Mouse (Mus musculus) stomach, postnatal 0 days (tissue): ENCODE measurements around the gene Il18. TPM values are rescaled to one million over a fixed set of nuclear protein-coding genes. Genes with fewer than 3 reads are reported as not detected.
A peak's percentile ranks its signal among the peaks of the same experiment; 100 is the strongest.

ENCODE experiments used
- ATAC-seq: fragments of 200-750 bp; cut with Nextera tagmentation; 2 replicates; pipeline ENCODE4 v1.8.0; 2017; ENCODE audit not compliant: low FRiP score, low TSS enrichment
- DNase-seq: peaks from one replicate; pipeline ENCODE4 v3.0.0-alpha.2; 2016; ENCODE audit warnings: low spot score
- H3K27ac ChIP-seq: fragments of 300-500 bp; sonication (generic); replicated peaks from 2 replicates; pipeline ENCODE4 v1.5.1; 2014; ENCODE audit warnings: mild to moderate bottlenecking, control low read depth
- H3K27me3 ChIP-seq: fragments of 300-500 bp; sonication (generic); 2 replicates; pipeline ENCODE4 v1.6.1; 2014; ENCODE audit warnings: low read length; ENCODE audit not compliant: control insufficient read depth, insufficient read depth
- H3K36me3 ChIP-seq: fragments of 300-500 bp; sonication (generic); 2 replicates; pipeline ENCODE4 v1.6.1; 2014; ENCODE audit warnings: low read length, mixed read lengths; ENCODE audit not compliant: control insufficient read depth, insufficient read depth
- H3K4me1 ChIP-seq: fragments of 300-500 bp; sonication (generic); replicated peaks from 2 replicates; pipeline ENCODE4 v1.6.1; 2014; ENCODE audit warnings: antibody characterized with exemption; ENCODE audit not compliant: control insufficient read depth, insufficient read depth
- H3K4me2 ChIP-seq: fragments of 300-500 bp; sonication (generic); replicated peaks from 2 replicates; pipeline ENCODE4 v1.6.1; 2014; ENCODE audit warnings: low read depth, mild to moderate bottlenecking, control low read depth, moderate library complexity
- H3K4me3 ChIP-seq: fragments of 300-500 bp; sonication (generic); 2 replicates; pipeline ENCODE4 v1.5.1; 2014; ENCODE audit warnings: low read depth, low read length, control low read depth
- H3K9ac ChIP-seq: fragments of 300-500 bp; sonication (generic); 2 replicates; pipeline ENCODE4 v1.6.1; 2014; ENCODE audit warnings: mild to moderate bottlenecking, low read length, control low read depth, mixed read lengths
- H3K9me3 ChIP-seq: fragments of 300-500 bp; sonication (generic); 2 replicates; pipeline ENCODE4 v1.6.1; 2016; ENCODE audit warnings: low read length; ENCODE audit not compliant: control insufficient read depth
- CTCF ChIP-seq: IDR thresholded peaks from 2 replicates; pipeline ENCODE4 v1.5.1; 2016; ENCODE audit warnings: antibody characterized with exemption, low read depth, mild to moderate bottlenecking, moderate library complexity
- EP300 ChIP-seq: optimal IDR thresholded peaks from 2 replicates; pipeline ENCODE3; 2016; ENCODE audit warnings: antibody characterized with exemption
- WGBS: fragments of 180-500 bp; shearing (Covaris S2); extraction: QIAGEN DNeasy Blood & Tissue Kit; methylation state at CpG from one replicate; pipeline ENCODE4 v1.1.7; 2014; 5-methylcytosine and 5-hydroxymethylcytosine counted together
- polyA plus RNA-seq: library from polyadenylated mRNA; unstranded; fragments of >200 nt; fragmentation: Nextera tagmentation; extraction: Ambion mirVana; gene quantifications from 2 replicates; pipeline ENCODE4 v1.2.1, GENCODE M21; 2015

The Il18 gene
- polyA plus RNA-seq, 1 experiment from 2014 or later = 290 TPM

- DNase-seq = no peak
- Histone ChIP-seq H3K27ac (no peak overlapping the region), H3K4me2 (no peak overlapping the region), H3K9me3 (no peaks in the 10 kb centered on the region), H3K27me3 (no peaks in the 10 kb centered on the region), H3K9ac (no peak overlapping the region), H3K4me1 (no peaks in the 10 kb centered on the region), H3K4me3 (no peak overlapping the region), H3K36me3 (0 out of 2 replicates have a peak, but pooled peaks cover 2% of the 10 kb centered on the region)
- no peak for ATAC-seq
- 61% methylated on average over 2 of the region's 2 CpGs for WGBS
- peak; percentile 51 for TF ChIP-seq CTCF
- no peak for TF ChIP-seq EP300
Measured at GRCm38 (mm10) chr9:50521562-50521961, 33.1 kb upstream of the Il18 start.

- 75% methylated on average over 5 of the region's 5 CpGs for WGBS
- ATAC-seq = no peak
- H3K9ac ChIP-seq = no peak overlapping the region
- no peaks in the 10 kb centered on the region for H3K27me3 ChIP-seq
- H3K9me3 ChIP-seq = no peaks in the 10 kb centered on the region
- H3K36me3 ChIP-seq = 0 out of 2 replicates have a peak, but pooled peaks cover 2% of the 10 kb centered on the region
- H3K4me1 ChIP-seq = no peaks in the 10 kb centered on the region
- no peak for DNase-seq
- no peak overlapping the region for H3K27ac ChIP-seq
- H3K4me3 ChIP-seq = no peak overlapping the region
- TF ChIP-seq EP300 (no peak), CTCF (no peak)
- no peak overlapping the region for H3K4me2 ChIP-seq
Measured at GRCm38 (mm10) chr9:50522574-50522973, 32.1 kb upstream of the Il18 start.

- 87% methylated on average over 5 of the region's 5 CpGs for WGBS
- ATAC-seq = no peak
- no peak for DNase-seq
- H3K36me3 ChIP-seq = 0 out of 2 replicates have a peak, but pooled peaks cover 2% of the 10 kb centered on the region
- H3K27ac ChIP-seq = no peak overlapping the region
- no peaks in the 10 kb centered on the region for H3K27me3 ChIP-seq
- H3K9me3 ChIP-seq = no peaks in the 10 kb centered on the region
- H3K9ac ChIP-seq = no peak overlapping the region
- H3K4me1 ChIP-seq = no peaks in the 10 kb centered on the region
- no peak overlapping the region for H3K4me2 ChIP-seq
- TF ChIP-seq CTCF (no peak), EP300 (no peak)
- no peak overlapping the region for H3K4me3 ChIP-seq
Measured at GRCm38 (mm10) chr9:50524936-50525335, 29.7 kb upstream of the Il18 start.

- H3K27ac ChIP-seq = no peak overlapping the region
- no peak overlapping the region for H3K4me3 ChIP-seq
- no peak for ATAC-seq
- TF ChIP-seq CTCF (no peak), EP300 (no peak)
- no peak overlapping the region for H3K4me2 ChIP-seq
- no peaks in the 10 kb centered on the region for H3K4me1 ChIP-seq
- H3K9ac ChIP-seq = no peak overlapping the region
- 77% methylated on average over 5 of the region's 5 CpGs for WGBS
- DNase-seq = no peak
- H3K9me3 ChIP-seq = no peaks in the 10 kb centered on the region
- 0 out of 2 replicates have a peak, but pooled peaks cover 2% of the 10 kb centered on the region for H3K36me3 ChIP-seq
- no peaks in the 10 kb centered on the region for H3K27me3 ChIP-seq
Measured at GRCm38 (mm10) chr9:50525585-50525984, 29.0 kb upstream of the Il18 start.

GRCm38 (mm10) chr9:50527860-50528259, 26.8 kb upstream of the Il18 start:
- Histone ChIP-seq H3K27me3 (no peaks in the 10 kb centered on the region), H3K4me3 (peak overlapping the region; percentile 73), H3K9ac (peak overlapping the region; percentile 74), H3K4me1 (no peaks in the 10 kb centered on the region), H3K27ac (no peak overlapping the region), H3K9me3 (no peaks in the 10 kb centered on the region), H3K36me3 (0 out of 2 replicates have a peak, but pooled peaks cover 2% of the 10 kb centered on the region), H3K4me2 (peak overlapping the region; percentile 49)
- DNase-seq = peak; percentile 20
- ATAC-seq = peak; percentile 2; the same call in 1 of the 2 replicates
- WGBS = 30% methylated on average over 7 of the region's 7 CpGs
- TF ChIP-seq CTCF (no peak), EP300 (no peak)

- H3K4me2 ChIP-seq = peak within 1 kb of the TSS; percentile 49
- H3K27ac ChIP-seq = peak within 1 kb of the TSS; percentile 82
- ATAC-seq (peak; percentile 98), DNase-seq (peak; percentile 99)
- H3K4me1 ChIP-seq = no peaks in the 10 kb centered on the region
- H3K4me3 ChIP-seq = peak within 1 kb of the TSS; percentile 73
- H3K9ac ChIP-seq = peak within 1 kb of the TSS; percentile 74
- H3K27me3 ChIP-seq = no peaks in the 10 kb centered on the region
- under 1% methylated on average over 54 of the region's 54 CpGs for WGBS
- 0 out of 2 replicates have a peak, but pooled peaks cover 2% of the 10 kb centered on the region for H3K36me3 ChIP-seq
- no peaks in the 10 kb centered on the region for H3K9me3 ChIP-seq
- TF ChIP-seq CTCF = peak; percentile 85
- no peak for TF ChIP-seq EP300
Measured at GRCm38 (mm10) chr9:50528293-50528892, 26.2 kb upstream of the Il18 start, which contains the start of gene Pts. TSS of gene Pts (minus strand) at chr9:50528724.
